Mouse (Mus musculus): ENCODE measurements around the gene Arid3a.

Gene Arid3a

GRCm38 (mm10) chr10:79916808-79917531, 9.9 kb upstream of the Arid3a start, which contains the start of gene Kiss1r:
Gene Kiss1r (plus strand): TSS chr10:79916971.
- CTCF ChIA-PET, result interaction anchor here in 3 of 4 experiments (0.5 to 1.6 kb wide), 10 partner anchors 9 to 433 kb away, joined by 3 to 4 read pairs (median 3); partner anchors contain the start of genes Arid3a (in 1 of the 3), Plppr3 (in 1 of the 3), Prtn3 (in 1 of the 3) and Wdr18 (in 1 of the 3)
- POLR2A ChIA-PET, result interaction anchor here (0.5 to 4.0 kb wide), 24 partner anchors 9 to 720 kb away, joined by 3 to 30 read pairs (median 5); partner anchors contain the start of genes Med16 (in 4 of the 4) and Wdr18 (in 1 of the 4)

- POLR2A ChIA-PET, result interaction anchor here (0.6 to 4.0 kb wide), 19 partner anchors 9 to 251 kb away, joined by 3 to 30 read pairs (median 4); partner anchors contain the start of genes Med16 (in 4 of the 4), Ptbp1 (in 1 of the 4) and Wdr18 (in 1 of the 4)
- CTCF ChIA-PET, result interaction anchor here in 3 of 4 experiments (0.5 to 1.6 kb wide), 8 partner anchors 9 to 433 kb away, joined by 3 to 4 read pairs (median 3); partner anchors contain the start of genes Arid3a (in 1 of the 3), Plppr3 (in 1 of the 3), Prtn3 (in 1 of the 3) and Wdr18 (in 1 of the 3)
Observed at GRCm38 (mm10) chr10:79917532-79918100, 9.2 kb upstream of the Arid3a start.

GRCm38 (mm10) chr10:79918231-79919078, 8.4 kb upstream of the Arid3a start:
- ChIA-PET POLR2A (interaction anchor here (0.5 to 4.0 kb wide), 9 partner anchors 10 to 250 kb away, joined by 3 to 30 read pairs (median 4); partner anchors contain the start of genes Med16 (in 3 of the 4), Ptbp1 (in 1 of the 4) and Stk11 (in 1 of the 4)), CTCF (interaction anchor here in 1 of 4 experiments (1.2 to 1.6 kb wide), 3 partner anchors 21 to 432 kb away, joined by 3 to 4 read pairs (median 3); no protein-coding TSS in a partner anchor)

- CTCF ChIA-PET, result interaction anchor here in 1 of 4 experiments (0.8 to 1.0 kb wide), 2 partner anchors 37 to 245 kb away, joined by 3 read pairs; no protein-coding TSS in a partner anchor
- POLR2A ChIA-PET, result interaction anchor here in 3 of 4 experiments (0.5 to 5.0 kb wide), 8 partner anchors 11 to 249 kb away, joined by 3 to 30 read pairs (median 5); partner anchors contain the start of genes Med16 (in 2 of the 3) and Wdr18 (in 1 of the 3)
Observed at GRCm38 (mm10) chr10:79919251-79919849, 7.5 kb upstream of the Arid3a start.

GRCm38 (mm10) chr10:79920056-79920890, 6.6 kb upstream of the Arid3a start:
- POLR2A ChIA-PET, result interaction anchor here in 3 of 4 experiments (0.6 to 5.0 kb wide), 10 partner anchors 11 to 407 kb away, joined by 3 to 28 read pairs (median 4); partner anchors contain the start of genes Med16 (in 2 of the 3) and Wdr18 (in 1 of the 3)
- CTCF ChIA-PET, result interaction anchor here in 3 of 4 experiments (0.5 to 1.0 kb wide), 4 partner anchors 37 to 244 kb away, joined by 3 to 4 read pairs (median 4); no protein-coding TSS in a partner anchor

- CTCF ChIA-PET, result interaction anchor here in 3 of 4 experiments (0.5 to 1.3 kb wide), 3 partner anchors 66 to 141 kb away, joined by 3 to 4 read pairs (median 4); no protein-coding TSS in a partner anchor
- POLR2A ChIA-PET, result interaction anchor here (0.5 to 5.0 kb wide), 10 partner anchors 9 to 300 kb away, joined by 3 to 28 read pairs (median 4); partner anchors contain the start of genes Med16 (in 3 of the 4), Ptbp1 (in 1 of the 4) and Wdr18 (in 1 of the 4)
Observed at GRCm38 (mm10) chr10:79920958-79921535, 5.8 kb upstream of the Arid3a start, which contains the start of gene R3hdm4. Gene R3hdm4 (minus strand): TSS chr10:79921208.

GRCm38 (mm10) chr10:79921572-79921971, 5.3 kb upstream of the Arid3a start:
- ChIA-PET POLR2A (interaction anchor here (0.5 to 5.0 kb wide), 8 partner anchors 10 to 299 kb away, joined by 3 to 28 read pairs (median 4); partner anchors contain the start of genes Med16 (in 2 of the 4), Ptbp1 (in 1 of the 4) and Wdr18 (in 1 of the 4)), CTCF (interaction anchor here in 2 of 4 experiments (1.0 to 1.3 kb wide), 2 partner anchors 86 to 141 kb away, joined by 3 to 4 read pairs; no protein-coding TSS in a partner anchor)

- ChIA-PET POLR2A (interaction anchor here in 3 of 4 experiments (0.6 to 3.3 kb wide), 24 partner anchors 13 to 449 kb away, joined by 3 to 20 read pairs (median 4); partner anchors contain the start of genes Med16 (in 3 of the 3), Wdr18 (in 2 of the 3) and Ptbp1 (in 1 of the 3)), CTCF (interaction anchor here (0.6 to 4.4 kb wide), 37 partner anchors 8 to 336 kb away, joined by 3 to 25 read pairs (median 4); partner anchors contain the start of genes Med16 (in 2 of the 4), Wdr18 (in 2 of the 4), Bsg (in 1 of the 4) and Cirbp (in 1 of the 4))
Observed at GRCm38 (mm10) chr10:79924998-79925784, 1.7 kb upstream of the Arid3a start.

- CTCF ChIA-PET, result interaction anchor here (0.6 to 4.4 kb wide), 44 partner anchors 9 to 1355 kb away, joined by 3 to 25 read pairs (median 3); partner anchors contain the start of genes Wdr18 (in 3 of the 4), Med16 (in 2 of the 4), Bsg (in 1 of the 4) and Cirbp (in 1 of the 4)
- POLR2A ChIA-PET, result interaction anchor here in 3 of 4 experiments (0.6 to 3.3 kb wide), 40 partner anchors 13 to 1627 kb away, joined by 3 to 20 read pairs (median 4); partner anchors contain the start of genes Med16 (in 2 of the 3), Ptbp1 (in 2 of the 3), Tmem259 (in 2 of the 3) and Wdr18 (in 2 of the 3)
Observed at GRCm38 (mm10) chr10:79925785-79926490, 905 bp upstream of the Arid3a start.

- ChIA-PET CTCF (interaction anchor here (0.6 to 3.4 kb wide), 10 partner anchors 11 to 710 kb away, joined by 3 to 19 read pairs (median 3); no protein-coding TSS in a partner anchor), POLR2A (interaction anchor here in 3 of 4 experiments (0.6 to 2.8 kb wide), 25 partner anchors 11 to 1618 kb away, joined by 3 to 16 read pairs (median 4); partner anchors contain the start of genes Med16 (in 2 of the 3), Kiss1r (in 1 of the 3), Mum1 (in 1 of the 3) and Stk11 (in 1 of the 3))
Observed at GRCm38 (mm10) chr10:79927324-79928029, 634 bp downstream of the Arid3a start.

GRCm38 (mm10) chr10:79928030-79928694, 1.3 kb downstream of the Arid3a start:
- ChIA-PET POLR2A (interaction anchor here in 3 of 4 experiments (0.6 to 2.8 kb wide), 25 partner anchors 10 to 1618 kb away, joined by 3 to 16 read pairs (median 4); partner anchors contain the start of genes Med16 (in 2 of the 3), Atp8b3 (in 1 of the 3), Kiss1r (in 1 of the 3) and Mum1 (in 1 of the 3)), CTCF (interaction anchor here in 3 of 4 experiments (0.6 to 1.2 kb wide), 14 partner anchors 12 to 710 kb away, joined by 3 to 18 read pairs (median 4); no protein-coding TSS in a partner anchor)
